Mouse (Mus musculus) cerebellum, adult 9-11 months (tissue): Measurements from ENCODE around the gene Actl7b.

ENCODE experiments used
- DNase-seq: peaks from one replicate; pipeline ENCODE4 v3.0.0; 2022

Actl7b gene

DNA sequence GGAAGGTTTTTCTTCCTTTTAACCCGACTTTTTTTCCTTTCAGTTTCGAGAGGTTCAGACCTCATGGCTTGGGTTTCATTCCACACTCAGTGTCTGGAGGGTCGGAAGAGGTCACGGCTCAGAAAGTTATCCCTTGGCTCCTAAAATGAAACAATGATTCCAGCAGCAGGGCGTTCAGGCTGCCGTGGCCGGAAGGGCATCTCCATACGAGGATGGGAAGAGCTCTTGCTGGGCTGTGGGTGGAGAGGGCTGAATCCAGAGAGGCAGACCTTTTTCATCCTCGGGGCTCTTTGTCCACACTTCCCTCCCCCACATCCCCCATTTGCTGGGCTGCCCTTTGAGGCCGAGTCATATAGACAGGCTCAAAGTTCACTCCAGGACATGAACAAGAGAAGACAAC lies 39.0 kb downstream of the Actl7b start:
- no peak for DNase-seq

DNA sequence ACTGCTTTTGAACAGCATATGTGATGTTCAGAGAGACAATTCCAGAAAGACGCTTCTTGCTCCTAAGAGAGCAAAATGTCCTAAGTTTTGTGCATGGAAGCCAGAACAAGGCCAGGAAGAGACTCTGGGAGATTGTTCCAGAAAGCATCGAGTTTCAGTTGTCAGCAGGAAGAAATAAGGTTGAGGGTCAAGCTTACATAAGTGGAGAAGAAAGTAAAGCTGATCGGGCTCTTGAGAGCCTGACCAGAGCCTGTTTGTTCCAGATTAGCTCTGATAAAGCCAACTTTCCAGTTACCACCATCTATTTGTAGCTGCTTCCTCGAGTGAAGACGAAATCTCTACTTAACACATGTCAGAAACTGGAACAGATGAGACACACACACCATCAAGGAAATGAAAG lies 42.6 kb downstream of the Actl7b start:
- no peak for DNase-seq

DNA sequence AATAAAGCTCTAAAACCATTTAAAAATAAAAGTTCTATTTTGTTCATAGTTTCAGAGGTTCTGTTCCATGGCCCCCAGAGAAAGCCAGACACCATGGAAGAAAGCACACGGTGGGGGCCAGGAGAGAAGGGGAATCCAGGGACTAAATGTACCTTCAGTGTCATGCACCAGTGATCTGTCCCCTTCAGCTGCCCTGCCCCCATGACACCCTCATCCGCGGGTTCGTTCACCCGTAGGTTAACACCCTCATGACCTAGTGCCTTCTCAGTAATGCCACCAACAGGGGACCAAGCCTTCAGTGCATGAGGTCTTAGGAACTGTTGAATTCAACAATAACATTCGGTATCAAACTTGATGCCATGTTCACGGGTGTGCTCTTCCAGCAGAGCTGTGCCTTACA lies 44.8 kb downstream of the Actl7b start:
- no peak for DNase-seq
